Mouse (Mus musculus): ENCODE data around the gene Lrrc43.

Lrrc43 gene

DNA sequence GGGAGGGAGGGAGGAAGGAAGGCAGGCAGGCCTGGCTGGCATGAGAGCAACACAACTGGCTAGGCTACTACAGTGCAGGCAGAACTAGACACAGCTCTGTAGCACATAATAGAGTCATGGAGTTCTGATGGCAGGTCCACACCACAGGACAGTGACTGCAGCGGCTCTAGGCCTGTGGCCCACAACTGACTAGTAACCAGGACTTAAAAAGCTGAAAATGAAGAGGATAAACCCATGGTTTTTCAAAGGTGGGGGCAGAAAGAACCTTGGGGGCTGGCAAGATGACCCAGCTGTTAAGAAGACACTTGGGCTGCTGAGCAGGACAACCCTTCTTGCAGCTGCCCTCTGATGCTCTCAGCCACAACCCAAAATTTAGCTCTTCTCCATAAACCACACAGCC is 32.5 kb downstream of the Lrrc43 start:
- DNase-seq = no peak

DNA sequence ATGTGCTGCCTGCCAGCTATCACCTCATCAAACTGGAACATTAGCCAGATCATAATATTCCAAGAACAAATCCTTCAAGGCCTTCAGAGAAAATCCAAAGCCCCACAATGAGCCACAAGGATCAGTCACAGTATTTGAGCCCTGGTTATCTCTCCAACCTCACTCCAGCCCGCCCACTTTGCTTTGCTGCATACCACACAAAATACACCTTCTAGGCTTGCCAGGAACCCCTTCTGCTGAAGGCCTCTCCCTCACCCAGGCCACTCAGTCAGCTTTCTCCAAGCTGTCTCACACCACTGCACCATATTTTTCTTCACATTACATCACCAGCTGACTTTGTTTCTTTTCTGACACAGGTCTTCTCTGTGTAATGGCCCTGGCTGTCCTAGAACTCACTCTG is 33.1 kb downstream of the Lrrc43 start:
- DNase-seq = no peak

DNA sequence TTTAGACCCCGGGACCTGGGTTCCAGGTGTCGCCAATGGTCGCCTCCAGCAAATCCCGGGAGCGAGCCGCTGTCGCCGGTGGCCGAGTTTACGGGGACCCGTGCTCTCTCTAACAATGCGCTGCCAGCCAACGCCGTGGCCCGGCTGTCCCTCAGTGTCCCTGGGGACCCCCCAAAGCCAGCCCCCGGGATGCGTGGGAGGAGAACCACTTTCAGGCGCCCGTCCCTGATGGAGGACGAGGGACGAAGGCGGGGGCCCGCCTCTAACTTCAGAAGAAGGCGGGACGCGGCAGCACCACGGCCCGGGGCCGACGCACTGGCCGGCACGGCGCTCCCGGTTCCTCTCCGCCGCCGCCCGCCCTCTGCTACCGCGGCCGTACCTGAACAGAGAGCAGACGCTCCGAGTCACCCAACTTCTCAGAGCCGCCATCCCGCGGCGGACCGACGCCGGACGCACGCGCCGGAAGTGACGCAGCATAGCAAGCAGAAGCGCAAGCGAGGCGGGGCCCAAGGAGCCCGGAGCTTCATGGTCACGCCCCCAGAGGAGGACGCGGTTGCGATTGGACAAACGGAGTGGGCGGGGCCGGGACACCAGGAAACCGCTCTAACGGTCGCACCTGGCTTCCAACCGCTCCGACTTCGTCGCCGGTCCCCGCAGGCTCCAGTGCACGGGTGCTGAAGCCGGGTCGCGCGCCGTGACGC is 34.7 kb downstream of the Lrrc43 start, which contains the start of gene Diablo:
Diablo (minus strand) TSS at position 485 of the 701 bp plus-strand sequence.
- DNase-seq = peak; percentile 97 to 99

DNA sequence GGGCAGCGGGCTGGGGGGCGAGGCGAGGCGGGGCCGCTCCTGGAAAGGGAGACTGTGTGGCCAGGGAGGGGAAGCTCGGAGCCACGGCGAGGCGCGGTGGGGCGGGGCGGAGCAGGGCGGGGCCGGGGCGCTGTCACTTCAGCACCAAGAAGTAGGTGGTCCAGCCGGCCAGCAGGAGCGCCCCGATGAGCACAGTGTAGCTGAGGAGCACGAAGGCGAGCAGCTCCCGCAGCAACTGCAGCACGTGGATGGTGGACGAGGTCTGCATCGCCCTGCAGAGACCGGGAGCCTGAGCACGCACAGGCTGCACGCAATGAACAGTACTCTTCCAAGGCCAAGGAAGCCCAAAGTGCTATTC is 35.3 kb downstream of the Lrrc43 start:
- DNase-seq = no peak

DNA sequence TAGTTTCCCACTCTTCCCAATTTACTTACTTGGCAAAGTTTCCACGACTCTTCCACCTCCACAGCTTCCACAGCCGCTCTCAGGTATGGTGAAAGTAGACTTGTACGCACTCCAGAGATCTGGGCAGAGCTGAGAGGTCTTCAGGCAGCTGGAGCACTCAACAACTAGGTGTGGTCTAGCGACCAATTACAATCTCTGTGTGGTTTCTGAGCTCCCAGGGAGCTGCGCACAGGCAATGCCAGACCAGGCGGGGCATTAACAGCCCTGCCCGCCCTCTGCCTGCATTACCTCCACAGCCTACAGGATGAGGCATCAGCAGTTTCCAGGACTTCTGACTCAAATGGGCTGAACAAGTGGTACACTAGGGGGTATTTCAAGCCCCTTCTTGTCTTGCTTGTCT is 36.2 kb downstream of the Lrrc43 start, which contains the start of gene Gm49027:
Gm49027 (minus strand) TSS at position 208 of the 400 bp plus-strand sequence.
- no peak for DNase-seq

DNA sequence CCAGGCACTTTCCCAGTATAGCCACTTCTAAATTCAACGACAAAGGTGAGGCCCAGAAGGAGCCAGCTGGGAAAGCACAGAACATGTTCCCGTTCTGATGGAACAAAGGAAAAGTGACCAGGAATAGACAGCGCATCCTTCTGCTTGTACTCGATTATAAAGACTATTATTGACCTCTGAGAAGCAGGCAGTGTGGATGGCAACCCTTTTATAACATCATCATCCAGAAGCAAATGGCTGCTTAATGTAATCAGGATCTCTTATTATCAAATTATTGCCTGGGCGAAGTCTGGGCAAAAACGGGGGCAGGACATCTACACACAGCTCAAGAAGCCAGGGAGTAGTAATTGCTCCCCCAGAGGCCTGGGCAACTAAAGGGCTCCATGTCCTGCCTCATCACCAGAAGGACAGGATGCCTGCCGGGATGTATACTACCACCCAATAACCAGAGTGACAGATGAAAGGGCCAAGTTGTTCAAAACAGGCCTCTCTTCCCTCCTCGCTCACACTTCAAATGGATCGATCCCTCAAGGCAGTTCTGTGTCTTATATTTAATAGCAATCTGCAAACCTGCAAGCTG is 36.9 kb downstream of the Lrrc43 start:
- DNase-seq = no peak

DNA sequence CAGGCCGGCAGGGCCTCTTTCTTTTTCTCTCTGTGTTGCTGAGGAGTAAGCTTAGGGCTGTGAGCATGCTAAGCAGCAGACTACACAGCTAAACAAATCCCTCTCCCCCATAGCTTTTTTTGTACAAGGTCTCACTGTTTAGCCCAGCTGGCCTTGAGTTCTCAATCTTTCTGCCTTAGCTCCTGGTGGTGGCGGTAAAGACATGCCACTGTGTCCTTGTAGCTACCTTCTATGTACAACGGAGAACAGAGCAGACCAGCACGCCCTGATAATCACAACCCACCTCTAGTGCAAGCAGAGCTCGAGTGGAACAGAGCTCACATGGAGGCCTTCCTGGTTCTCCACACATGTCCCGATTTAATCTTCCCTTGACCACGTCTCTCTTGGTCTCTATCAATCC is 39.5 kb downstream of the Lrrc43 start:
- no peak for DNase-seq

DNA sequence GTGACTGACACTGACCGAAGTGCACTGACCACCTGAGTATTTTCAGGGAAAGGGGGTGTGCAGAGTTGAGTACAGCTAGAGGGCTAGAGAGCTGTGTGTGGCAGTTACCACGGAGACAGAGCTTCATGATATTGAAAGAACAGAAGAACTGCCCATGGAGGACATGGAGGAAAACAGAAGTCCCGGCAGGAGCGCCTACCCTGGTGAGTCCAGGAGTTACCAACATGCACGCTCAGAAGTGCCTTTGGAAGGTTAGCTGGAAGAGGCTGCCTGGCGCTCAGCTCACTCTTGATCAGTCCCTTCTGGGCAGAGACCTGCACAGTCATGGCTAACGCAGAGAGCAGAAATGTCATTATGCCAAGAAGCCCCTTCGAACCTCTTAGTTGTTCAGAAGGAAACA is 41.0 kb downstream of the Lrrc43 start:
- DNase-seq = no peak

DNA sequence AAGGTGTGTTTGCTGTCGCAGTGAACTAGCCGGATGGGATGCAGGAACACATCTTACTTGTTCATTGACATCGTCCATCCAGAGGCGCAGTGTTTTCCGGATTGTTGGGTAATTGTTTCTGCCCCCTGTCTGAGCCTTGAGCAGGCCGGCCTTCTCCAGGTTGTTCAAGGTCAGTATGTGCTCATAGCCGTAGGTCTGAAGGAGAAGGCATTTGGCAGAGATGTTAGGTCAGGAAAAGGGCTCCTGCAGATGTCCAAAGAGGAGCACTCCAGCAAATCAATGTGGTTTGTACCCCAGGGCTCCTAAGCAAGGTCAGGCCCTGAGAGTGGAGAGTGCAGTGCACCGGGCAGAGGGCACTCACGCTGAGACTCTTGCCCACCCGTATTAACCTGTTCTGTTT is 44.7 kb downstream of the Lrrc43 start:
- DNase-seq = no peak

DNA sequence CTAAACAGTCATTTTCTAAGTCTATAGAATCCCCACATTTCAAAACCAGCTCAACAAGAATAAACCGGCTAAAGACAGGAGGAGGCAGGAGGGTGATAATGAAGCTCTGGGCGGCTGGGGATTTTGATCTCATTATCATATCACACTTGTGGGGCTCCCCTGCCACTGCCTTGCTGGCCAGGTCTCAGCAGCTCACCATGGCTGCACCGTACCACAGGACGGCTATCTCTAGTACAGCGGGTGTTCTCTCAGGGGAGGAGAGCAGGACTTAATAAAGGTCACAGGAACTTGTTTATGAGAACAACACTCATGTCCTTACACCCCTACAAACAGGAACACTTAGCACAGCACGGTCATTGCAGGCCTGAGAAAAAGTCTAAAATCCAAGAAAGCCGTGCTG is 66.6 kb downstream of the Lrrc43 start:
- no peak for DNase-seq

DNA sequence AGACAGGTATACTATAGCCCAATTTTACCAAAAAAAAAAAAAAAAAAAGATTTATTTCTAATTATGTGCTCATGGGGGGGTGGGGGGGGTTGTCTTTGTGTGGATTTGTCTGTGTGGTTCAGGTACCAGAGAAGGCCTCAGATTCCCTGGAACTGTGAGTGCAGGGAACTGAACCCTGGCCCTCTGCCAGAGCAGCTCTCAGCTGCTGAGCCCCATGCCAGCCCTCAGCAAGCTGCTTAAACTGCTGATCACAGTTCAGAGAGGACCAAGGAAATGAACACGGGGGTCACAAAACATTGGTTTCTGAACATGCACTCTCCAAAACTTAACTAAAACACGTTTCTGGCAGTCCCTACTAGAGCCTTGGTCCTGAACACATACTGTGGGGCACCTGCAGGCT is 67.3 kb downstream of the Lrrc43 start:
- no peak for DNase-seq
